Mouse (Mus musculus) gastrocnemius, postnatal 25 days (tissue): ENCODE data around the gene Map4k2. TPM values are rescaled to one million over a fixed set of nuclear protein-coding genes. Genes with fewer than 3 reads are reported as not detected.

Experiments used
- DNase-seq: peaks from one replicate; pipeline ENCODE4 v3.0.0; 2022
- total RNA-seq, 2 experiments: library from RNA; stranded (reverse); gene quantifications; 1 replicate in 1 of 2; 2 replicates in 1 of 2; pipeline ENCODE4 v1.2.3; 2021

Gene Map4k2
- total RNA-seq, 2 experiments from 2014 or later = 9.2 to 14.6 TPM

GRCm38 (mm10) chr19:6315573-6315972, 25.4 kb upstream of the Map4k2 start:
- no peak for DNase-seq

- DNase-seq = no peak
Measured at GRCm38 (mm10) chr19:6318145-6318544, 22.8 kb upstream of the Map4k2 start.

- DNase-seq = no peak
Measured at GRCm38 (mm10) chr19:6321358-6321757, 19.6 kb upstream of the Map4k2 start.

- DNase-seq = no peak
Measured at GRCm38 (mm10) chr19:6321786-6322621, 18.9 kb upstream of the Map4k2 start.

DNA sequence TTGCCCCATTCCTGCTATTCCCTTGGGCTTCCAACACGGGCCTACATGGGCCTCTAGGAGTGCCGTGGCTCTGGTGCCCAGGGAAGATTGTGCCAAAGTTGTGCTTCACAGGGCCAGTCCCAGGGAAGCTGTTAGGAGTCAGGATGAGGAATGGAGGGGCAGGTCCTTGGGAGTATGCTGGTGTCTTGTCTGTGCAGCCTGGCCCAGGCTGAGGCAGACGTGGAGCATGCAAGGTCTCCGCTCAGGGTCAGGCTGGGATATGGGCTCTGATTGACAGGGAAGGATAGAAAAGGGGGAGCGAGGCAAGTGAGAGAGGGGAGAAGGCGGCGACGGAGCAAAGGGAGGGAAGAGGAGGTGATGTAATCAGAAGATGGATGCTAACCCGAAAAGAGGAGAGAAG, 16.2 kb upstream of the Map4k2 start:
- DNase-seq = no peak

- DNase-seq = no peak
Measured at GRCm38 (mm10) chr19:6331178-6331577, 9.8 kb upstream of the Map4k2 start.

DNA sequence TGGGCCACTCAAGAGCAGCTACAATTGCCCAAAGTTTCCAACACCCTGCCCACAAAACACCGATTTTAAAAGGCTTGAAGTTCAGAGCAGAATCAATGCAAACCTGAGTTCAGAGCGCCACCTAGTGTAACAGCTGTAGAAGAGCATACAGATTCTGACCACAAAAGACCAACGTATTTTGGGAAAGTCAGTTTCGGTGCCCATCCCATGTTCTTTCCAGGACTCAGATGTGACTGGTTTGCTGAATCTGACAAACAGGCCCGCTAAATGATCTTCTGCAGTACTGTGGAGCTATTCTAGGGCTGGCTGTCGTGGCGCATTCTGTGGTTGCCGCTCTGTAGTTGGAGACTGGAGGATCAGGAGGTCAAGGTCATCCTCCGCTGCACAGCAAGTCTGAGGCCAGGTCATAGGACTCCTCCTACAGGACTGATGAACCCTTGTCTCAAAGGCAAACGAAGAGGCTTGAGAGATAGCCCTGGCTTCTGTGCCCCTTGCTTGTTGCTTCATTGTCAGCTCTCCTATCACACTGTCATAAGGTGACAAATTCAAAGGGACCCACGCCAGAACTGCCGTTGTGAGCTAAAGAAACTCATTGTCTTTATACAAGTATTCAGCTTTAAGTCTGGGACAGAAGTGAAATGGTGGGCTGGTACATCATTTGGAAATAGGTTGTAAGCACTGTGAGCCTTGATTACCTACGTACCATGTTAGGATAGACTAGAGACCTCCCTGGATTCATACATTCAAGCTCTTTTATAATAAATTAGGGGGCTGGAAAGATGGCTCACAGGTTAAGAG, 9.0 kb upstream of the Map4k2 start:
- no peak for DNase-seq

GRCm38 (mm10) chr19:6333761-6334595, 7.0 kb upstream of the Map4k2 start:
- no peak for DNase-seq

DNA sequence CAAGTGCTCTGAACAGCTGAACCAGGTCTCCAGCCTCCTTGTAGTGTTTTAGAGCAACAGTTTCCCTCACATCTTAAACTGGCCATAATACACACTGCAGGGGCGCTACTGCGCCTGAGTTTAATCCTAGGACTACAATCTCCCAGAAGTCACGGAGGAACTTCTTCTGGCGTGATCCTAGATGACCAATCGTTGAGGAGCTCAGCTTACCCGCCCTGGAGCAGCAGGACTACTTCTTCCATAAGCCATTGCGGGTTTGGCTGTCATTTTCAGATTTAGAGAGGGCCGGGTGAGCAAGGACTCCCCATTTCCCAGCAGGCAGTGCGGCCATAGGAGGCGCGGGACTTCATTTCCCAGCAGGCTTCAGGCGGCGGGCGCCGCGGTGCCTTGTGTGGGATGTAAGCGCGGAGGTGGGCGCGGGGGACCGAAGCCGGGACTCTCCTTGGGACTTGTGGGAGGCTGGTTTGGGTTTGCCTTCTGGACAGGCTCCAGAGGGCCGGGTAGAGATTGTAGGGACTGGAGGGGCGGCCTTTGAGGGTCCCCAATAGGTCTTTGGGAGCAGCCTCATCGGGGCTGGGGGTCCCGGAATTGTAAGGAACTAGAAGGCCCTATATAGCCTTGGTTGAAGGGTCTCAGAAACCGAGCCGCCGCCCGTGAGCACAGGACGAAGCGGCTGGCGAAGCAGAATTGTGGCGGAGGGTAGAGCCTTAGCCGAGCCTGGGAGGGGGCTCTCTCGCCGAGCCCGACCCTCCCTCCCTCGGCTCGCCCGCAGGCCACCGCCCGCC, 6.1 kb upstream of the Map4k2 start, which contains the start of gene Men1:
Gene Men1, plus strand, starts transcription at position 307 of the 785 bp plus-strand sequence.
- peak; percentile 94 for DNase-seq

- no peak for DNase-seq
Measured at GRCm38 (mm10) chr19:6335458-6335827, 5.5 kb upstream of the Map4k2 start.

DNA sequence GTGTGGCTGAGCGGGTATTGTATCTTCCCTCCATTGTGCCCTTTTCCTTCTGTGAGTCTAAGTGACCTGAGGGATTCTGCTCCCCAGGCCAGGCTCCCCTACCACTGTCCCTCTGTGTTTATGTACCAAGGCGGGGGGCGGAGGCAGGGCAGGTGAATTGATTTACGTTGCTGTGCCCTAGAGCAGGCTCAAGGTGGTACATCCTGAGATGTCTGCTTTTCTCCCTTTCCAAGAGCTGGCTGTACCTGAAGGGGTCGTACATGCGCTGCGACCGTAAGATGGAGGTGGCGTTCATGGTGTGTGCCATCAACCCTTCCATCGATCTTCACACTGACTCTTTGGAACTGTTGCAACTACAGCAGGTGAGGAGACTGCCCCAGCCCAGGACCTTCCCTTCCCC, 4.0 kb upstream of the Map4k2 start:
- no peak for DNase-seq

DNA sequence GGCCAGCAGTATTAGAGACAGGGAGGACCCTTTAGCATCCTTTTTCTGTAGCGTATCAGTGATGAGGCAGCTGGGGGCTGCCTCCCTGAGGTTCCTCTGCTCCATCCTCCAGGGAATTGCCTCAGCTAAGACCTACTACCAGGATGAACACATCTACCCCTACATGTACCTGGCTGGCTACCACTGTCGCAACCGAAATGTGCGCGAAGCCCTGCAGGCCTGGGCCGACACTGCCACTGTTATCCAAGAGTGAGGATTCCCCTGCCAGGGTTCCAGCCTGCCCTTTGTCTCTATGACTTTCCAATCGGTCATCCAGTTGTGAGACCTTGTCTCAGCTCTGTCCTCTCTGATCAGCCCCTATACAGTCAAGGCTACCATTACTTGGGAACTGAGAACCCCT, 2.8 kb upstream of the Map4k2 start:
- no peak for DNase-seq

DNA sequence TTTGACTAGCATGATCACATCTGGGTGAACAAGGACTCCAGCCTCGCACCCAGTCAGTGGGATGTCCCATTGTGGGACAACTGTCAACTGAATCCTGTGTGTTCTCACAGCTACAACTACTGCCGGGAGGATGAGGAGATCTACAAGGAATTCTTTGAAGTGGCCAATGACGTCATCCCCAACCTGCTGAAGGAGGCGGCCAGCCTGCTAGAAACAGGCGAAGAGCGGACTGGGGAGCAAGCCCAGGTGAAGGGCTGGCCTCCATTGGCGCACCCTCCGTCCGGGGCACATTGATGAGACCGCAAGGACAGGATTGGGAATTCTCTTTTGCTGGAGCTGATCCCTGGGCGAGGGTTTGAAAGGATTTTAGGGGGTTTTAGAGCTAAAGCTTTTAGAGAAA, 2.2 kb upstream of the Map4k2 start:
- no peak for DNase-seq

DNA sequence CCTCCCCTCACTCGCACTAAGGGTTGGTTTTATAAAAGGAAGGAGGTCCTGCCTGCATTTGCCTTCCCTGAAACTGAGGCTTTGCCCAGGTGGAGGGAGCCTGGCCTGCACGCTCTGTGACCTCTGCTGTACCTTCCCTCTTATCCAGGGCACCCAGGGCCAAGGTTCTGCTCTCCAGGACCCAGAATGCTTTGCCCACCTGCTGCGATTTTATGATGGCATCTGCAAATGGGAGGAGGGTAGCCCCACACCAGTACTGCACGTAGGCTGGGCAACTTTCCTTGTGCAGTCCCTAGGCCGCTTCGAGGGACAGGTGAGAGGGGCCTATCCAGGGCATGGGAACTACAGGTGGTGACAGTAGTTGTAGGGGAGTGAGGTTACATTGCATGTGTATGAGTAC, 1.7 kb upstream of the Map4k2 start:
- DNase-seq = no peak

DNA sequence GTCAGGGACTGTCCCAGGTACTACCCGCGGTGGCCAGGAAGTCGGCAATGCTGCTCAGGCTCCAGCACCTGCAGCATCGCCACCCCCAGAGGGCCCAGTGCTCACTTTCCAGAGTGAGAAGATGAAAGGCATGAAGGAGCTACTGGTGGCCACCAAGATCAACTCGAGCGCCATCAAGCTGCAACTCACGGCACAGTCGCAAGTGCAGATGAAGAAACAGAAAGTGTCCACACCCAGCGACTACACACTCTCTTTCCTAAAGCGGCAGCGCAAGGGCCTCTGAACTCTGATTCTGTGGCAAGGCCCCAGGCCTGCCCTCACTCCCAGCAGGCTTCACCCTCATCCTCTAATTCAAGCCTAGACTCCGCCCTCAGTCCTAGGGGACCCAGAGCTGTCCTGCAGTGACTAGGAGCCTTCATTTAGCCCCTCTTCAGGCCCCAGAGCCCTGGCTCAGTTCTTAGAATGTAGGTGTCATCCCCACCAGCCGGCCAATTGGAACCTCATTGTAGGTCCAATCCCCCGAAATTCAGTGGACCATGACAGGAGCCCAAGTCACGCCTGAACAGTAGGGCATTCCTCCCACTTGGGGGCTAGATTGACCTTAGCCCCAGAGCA, 938 bp upstream of the Map4k2 start:
- no peak for DNase-seq

GRCm38 (mm10) chr19:6341453-6342077, 630 bp downstream of the Map4k2 start:
- no peak for DNase-seq

- no peak for DNase-seq
Measured at GRCm38 (mm10) chr19:6342276-6342933, 1.5 kb downstream of the Map4k2 start.

DNA sequence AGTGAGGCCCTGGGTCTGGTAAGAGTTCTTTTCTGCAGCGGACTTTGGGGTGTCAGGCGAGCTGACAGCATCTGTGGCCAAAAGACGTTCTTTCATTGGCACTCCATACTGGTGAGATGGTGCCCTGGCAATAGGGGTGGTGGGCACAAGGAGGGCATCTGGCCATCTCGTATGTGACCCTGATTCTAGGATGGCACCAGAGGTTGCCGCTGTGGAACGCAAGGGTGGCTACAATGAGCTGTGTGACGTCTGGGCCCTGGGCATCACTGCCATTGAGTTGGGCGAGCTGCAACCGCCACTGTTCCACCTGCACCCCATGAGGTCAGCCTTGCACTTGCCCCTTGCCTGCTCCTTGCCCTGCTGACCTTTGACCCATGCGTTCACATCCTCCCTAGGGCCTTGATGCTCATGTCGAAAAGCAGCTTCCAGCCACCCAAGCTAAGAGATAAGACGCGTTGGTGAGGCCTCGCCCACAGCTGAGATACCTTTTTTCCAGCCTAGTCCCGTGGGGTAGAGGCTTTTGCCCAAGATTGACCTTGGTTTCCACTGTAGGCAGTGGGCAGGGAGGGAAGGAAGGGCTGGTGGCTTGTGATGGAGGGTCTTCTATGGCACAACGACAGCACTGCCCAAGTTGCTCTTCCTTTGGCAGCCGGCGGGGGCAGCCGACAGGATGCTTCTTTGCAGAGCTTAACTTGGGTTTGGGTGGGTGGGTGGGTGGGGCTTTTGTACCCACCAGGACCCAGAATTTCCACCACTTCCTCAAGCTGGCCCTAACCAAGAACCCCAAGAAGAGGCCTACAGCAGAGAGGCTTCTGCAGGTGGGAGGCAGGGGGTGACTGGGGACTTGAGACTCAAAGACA, 2.4 kb downstream of the Map4k2 start:
- no peak for DNase-seq

- no peak for DNase-seq
Measured at GRCm38 (mm10) chr19:6343996-6344395, 3.1 kb downstream of the Map4k2 start.
